Mouse (Mus musculus) cerebral cortex, adult 2 months (tissue): ENCODE results near the gene Ctsz.

Experiments
- WGBS: fragments of 180-500 bp; shearing (Covaris S2); methylation state at CpG from one replicate; pipeline ENCODE4 v1.1.7; 2018; 5-methylcytosine and 5-hydroxymethylcytosine counted together

Gene Ctsz

DNA sequence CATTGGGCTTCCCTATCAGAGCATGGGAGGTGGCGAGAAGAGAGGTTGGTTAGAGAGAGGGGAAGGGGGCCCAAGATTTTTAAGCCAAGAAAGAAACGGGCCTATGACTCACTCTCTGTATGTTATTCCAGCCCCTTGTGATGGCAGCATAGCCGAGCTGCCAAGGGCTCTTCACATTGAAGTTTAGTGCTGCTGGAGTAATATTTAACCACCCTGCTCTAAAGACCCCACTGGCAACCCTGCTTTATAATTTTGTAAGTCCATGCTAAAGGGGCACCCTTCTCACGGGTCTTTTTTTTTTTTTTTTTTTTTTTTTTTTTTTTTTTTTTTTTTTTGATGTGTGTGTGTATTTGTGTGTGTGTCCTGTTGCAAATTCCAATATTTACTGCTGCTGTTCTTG lies 3.1 kb upstream of the Ctsz start:
- 82% methylated on average over 4 of the region's 4 CpGs for WGBS

DNA sequence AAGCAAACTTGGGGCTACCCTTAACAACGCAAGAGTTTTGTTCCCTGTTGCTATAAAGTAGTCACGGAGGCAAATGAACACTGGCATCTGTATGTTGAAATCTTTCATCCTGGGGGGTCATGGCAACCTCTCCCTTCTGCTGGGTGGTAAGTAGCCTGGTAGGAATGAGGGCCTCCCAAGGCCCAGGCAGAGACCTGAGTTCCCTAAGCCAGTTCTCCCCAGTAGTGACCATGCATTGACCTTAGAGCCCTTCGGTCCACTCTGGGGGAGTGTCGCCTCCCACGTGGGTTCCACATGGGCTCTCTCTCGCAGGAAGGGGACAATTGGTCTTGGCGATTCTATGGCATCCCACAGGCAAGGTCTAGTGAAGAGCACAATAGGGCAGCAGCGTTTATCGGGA lies 1.1 kb upstream of the Ctsz start:
- 85% methylated on average over 9 of the region's 9 CpGs for WGBS

- WGBS, result 66% methylated on average over 5 of the region's 5 CpGs
Observed at GRCm38 (mm10) chr2:174439450-174439838, 605 bp upstream of the Ctsz start.

DNA sequence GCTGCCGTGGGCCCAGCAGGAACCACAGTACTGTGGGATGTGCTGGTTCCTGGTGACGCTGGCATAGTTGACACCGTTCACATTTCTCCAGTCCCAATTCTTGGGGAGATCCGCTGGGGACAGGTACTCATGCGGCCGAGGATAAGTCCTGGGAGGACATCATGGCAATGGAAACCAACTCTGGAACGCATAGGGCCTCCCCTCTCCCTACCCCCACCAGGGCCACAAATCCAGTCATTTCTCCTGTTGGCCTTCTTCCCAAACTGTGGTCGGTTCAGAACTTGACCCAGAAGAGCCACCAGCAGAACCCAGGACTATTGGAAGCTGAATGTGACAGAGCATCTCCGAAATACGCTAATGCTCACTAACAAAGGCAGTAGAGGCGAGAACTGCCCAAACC lies 658 bp downstream of the Ctsz start:
- WGBS, result 78% methylated on average over 11 of the region's 11 CpGs

DNA sequence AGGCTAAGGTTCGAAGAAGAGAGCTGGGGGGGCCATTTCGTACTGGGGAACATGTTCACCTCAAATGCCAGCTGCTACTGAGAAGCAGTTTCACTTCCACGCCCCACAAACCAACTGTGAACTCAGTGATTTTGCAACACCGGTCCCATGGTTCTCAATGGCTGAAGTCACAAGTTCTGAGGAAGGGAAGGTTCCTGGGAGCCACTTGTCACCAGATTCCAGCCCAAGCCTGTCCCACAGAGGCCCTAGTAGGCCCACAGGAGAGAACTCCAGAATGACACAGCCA lies 1.2 kb downstream of the Ctsz start:
- WGBS, result 99% methylated on average over 4 of the region's 4 CpGs

DNA sequence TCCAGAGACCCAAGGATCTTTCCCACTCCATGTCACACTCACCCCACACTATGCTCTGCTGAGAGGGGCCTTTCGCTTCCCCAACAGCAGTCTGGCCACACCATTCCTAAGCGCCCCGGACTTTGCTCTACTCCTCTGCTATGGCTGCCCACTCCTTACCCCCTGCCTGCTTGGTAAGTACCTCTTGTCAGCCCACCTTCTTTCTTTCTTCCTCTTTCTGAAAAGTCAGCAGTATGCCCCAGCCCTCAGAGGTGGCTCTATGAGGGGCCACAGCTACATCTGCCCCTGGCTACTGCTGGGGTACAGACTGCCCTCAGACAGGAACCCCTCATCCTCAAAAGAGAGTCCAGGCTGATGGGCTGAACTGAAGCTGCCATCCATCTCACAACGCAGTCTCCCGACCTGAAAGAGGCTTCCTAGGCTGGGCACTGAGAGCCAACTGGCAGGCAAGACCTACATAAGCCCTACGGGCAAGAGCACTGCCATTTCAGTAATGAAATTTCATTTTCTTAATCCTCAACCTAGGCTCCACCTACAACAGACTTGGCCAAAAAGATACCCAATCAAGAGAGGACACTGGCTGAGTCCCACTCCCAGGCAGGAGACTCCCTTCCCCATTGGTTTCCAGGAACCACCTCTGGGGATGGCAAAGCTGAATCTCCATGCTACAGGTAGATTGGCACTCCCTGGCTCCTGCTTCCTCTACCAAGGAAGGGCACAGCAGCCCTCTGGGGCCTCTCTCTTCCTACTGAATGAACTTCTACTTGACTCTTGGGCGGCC lies 1.7 kb downstream of the Ctsz start:
- 96% methylated on average over 7 of the region's 7 CpGs for WGBS

- 89% methylated on average over 26 of the region's 26 CpGs for WGBS
Observed at GRCm38 (mm10) chr2:174436076-174436701, 2.6 kb downstream of the Ctsz start.

DNA sequence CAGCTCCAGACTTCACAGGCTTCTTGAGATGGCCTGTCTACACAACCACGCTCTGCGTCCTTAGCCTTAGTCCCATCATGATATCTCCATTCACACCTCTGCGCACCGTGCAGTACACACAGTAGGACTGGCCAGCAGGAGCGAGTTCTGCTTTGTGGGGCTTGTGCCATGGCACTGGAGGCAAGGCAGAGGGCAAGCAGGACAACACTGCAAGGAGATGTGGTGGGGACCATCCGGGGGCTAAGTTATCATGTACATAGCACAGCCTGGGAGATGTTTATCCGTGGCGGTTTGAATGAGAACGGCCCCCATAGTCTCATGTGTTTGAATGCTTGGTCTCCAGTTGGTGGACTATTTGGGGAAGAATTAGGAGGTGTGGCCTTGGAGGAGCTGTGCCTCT lies 3.9 kb downstream of the Ctsz start:
- WGBS, result 98% methylated on average over 9 of the region's 9 CpGs

DNA sequence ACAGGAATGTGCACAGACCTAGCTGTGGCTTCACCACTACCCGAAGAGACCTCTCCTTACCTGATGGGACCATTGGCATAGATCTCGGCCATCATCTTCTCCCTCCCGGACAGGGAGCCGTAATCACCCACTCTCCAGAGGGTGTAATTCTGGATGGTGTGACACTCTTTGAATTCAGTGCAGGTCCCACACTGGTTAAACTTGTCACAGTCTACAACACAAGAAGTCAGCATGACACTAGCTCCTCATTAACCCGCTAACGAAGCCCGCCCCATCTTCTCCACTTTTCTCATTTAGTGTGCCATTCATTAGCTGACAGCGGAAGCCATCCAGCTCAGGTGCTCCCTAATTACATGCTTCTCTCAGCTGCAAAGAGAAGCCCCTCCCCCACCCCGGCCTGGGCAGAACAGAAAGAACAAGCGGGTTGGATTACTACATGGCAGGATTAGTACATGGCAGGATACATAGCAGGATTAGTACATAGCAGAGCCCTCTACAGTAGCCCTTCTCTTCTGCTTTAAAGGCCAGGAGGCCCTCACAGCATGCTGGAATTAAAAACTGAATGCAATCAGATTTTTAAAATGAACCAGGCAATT lies 9.7 kb downstream of the Ctsz start:
- 80% methylated on average over 10 of the region's 10 CpGs for WGBS

GRCm38 (mm10) chr2:174428076-174428835 lies 10.6 kb downstream of the Ctsz start:
- WGBS, result 91% methylated on average over 18 of the region's 18 CpGs

- WGBS, result 95% methylated on average over 12 of the region's 12 CpGs
Observed at GRCm38 (mm10) chr2:174426856-174427255, 12.0 kb downstream of the Ctsz start.

DNA sequence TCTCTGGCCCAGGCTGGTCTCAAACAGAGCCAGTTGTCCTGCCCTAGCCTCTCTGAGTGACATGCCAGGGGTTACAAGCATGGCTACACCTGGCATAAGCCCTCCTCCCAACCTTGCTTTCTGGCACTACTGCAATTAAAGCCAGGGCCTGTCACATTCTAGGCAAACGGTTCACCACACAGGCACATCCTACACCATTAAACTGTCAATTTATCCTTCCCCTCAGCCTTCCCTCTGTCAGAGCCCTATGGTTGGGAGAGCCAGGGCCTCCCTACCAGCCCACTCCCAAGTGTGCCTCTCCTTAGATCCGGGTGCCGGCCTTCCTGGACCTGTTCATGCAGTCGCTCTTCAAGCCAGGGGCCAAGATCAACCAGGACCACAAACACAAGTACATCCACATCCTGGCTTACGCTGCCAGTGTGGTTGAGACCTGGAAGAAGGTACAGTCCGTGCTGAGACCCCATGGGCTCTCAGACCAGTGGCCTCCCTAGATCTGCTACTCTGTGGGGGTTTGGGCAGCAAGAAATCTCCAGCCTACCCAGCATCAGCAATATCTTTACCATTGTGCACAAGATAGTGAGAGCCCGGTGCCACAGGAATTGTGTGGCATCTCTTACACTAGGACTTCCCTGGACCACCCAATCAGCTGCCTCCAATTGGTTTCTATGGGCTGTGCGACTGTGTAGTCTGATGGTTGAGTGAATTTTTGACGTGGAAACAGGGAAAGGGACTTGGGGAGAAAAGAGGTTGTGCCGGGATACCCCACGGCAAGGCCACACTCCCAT lies 14.3 kb downstream of the Ctsz start:
- 94% methylated on average over 11 of the region's 11 CpGs for WGBS

DNA sequence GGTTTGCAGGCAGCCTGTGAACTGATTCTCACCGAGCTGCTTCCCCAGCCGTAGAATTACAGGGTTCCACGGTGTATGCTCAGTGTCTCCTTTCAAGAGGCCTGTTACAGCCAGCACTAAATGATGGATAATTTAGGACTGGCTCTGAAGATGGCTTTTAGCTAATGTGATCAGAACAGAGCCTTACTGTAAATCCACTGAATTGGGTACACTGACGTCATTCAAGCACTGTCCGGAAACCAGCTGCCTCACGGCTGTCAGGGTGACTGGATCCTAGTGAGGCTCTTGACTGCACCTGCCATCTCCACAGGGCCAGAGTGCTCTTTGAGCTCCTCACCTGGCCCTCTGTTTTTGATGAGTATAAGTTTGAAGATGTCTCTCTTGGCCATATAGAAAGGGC lies 17.7 kb downstream of the Ctsz start:
- WGBS, result 78% methylated on average over 6 of the region's 6 CpGs

DNA sequence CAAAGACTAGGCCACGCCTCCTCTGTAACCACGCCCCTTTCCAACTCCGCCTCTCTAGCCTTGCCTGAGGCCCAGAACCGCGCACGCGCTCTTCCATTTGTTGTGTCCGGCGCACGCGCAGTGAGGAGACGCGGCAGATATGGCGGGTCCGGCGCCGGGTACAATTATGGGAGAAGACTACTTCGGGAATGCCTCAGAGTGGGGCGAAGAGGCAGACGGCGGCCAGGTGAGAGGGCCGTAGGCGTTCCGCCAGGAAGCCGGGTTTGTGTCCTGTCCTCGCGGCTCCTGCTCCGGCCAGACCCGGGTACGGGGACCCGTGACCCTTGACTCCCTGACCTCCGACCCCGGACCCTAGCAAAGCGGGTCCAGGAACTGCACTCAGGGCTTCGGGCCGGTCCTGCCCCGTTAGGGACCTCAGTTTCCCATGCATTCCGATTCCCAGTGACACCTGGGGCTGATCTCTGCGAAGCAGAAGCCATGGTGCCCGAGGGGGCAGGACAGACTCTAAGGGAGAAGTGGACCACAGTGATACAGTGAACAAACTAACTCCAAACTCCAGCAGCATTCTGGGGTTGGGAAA lies 23.0 kb downstream of the Ctsz start, which contains the start of gene Nelfcd:
TSS of gene Nelfcd (plus strand) at position 74 of the 580 bp plus-strand sequence.
- under 1% methylated on average over 40 of the region's 40 CpGs for WGBS

DNA sequence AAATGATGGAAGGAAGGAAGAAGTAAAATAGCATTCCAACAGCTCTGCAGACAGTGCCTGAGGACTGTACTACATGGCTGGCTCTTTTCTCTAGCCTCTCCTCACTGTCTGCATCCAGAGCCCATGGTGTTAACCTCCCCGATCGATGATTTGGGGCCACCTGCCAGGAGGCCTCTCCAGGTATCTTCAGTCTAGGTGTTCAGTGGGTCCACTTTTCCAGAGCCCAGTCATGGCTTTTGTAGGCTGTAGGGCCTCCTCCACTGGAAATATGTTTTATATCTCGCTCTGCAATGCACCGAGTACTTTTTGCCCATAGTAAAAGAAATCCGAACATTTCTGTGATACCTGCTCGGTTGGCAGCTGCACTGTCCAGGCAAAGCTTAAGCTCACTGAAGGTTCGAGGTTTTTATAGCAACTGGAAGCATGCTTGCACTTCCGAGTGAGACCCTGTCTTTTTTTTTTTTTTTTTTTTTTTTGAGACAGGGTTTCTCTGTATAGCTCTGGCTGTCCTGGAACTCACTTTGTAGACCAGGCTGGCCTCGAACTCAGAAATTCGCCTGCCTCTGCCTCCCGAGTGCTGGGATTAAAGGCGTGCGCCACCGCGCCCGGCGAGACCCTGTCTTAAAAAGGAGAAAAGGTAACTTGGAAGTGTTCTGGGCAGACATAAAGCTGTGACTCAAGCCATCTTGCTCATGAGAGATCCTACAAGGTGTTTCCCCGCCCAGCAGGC lies 23.7 kb downstream of the Ctsz start:
- WGBS, result 48% methylated on average over 18 of the region's 18 CpGs

DNA sequence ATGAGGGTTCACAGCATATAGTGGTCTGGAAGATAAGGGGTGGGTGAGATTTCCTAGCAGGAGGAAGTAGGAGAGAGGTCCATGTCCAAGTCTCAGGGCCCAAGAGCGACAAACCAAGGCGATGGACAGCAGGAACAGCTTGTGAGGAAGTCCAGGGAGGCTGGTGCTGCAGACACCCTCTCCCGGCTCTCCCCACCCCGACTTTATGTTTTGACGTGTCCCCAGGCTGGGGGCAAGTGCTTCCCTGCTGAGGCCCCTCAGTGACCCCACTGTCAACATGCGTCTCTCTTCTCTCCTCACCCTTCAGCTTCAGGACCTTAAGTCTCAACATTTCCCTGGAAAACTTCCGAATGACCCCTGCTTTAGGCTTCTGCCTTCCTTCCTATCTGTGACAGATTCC lies 25.7 kb downstream of the Ctsz start:
- WGBS, result 86% methylated on average over 7 of the region's 7 CpGs

GRCm38 (mm10) chr2:174410222-174410621 lies 28.6 kb downstream of the Ctsz start:
- WGBS, result 78% methylated on average over 2 of the region's 2 CpGs

GRCm38 (mm10) chr2:174400396-174400795 lies 38.4 kb downstream of the Ctsz start:
- 83% methylated on average over 4 of the region's 4 CpGs for WGBS

DNA sequence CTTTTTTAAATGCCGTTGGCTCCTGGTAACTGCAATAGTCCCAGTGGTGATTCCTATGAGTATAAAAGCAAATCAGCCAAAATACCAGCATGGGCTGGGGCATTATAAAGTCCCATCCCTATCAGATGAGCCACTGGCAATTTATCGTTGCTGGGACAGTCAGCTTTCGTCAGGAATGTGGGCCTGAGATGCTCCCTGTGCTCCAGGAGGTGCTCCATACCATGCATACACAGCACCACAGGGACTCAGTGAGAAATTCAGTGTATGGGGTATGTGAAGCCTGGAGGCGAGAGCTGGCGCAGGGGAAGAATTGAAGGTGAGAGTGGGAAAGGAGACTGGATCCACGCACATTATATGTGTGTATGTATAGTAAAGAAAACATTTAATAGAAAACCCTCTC lies 41.0 kb downstream of the Ctsz start:
- WGBS, result 93% methylated on average over 6 of the region's 6 CpGs

DNA sequence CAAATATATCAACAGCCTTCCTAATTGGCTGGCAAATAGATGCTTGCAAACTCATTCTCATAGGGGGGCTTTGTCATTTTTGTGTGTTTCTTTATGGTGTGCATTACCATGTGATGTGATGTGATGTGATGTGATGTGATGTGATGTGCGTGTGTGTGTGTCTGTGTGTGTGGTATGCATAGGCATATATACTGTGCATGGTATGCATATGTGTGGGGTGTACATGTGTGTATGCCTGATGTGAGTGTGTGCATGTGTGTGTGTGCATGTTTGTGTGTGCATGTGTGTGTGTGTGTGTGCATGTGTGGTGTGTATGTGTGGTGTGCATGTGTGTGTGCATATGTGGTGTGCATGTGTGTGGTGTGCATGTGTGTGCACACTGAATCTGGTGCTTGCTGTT lies 41.8 kb downstream of the Ctsz start:
- 95% methylated on average over 1 of the region's 1 CpGs for WGBS

- 81% methylated on average over 10 of the region's 10 CpGs for WGBS
Observed at GRCm38 (mm10) chr2:174396643-174397042, 42.2 kb downstream of the Ctsz start.
